Mouse (Mus musculus): ENCODE results near the gene Cd33.

Cd33 gene

GRCm38 (mm10) chr7:43544225-43544977 is at the start of gene Cd33:
Gene Cd33 (minus strand): TSS chr7:43544428.
- no peak for DNase-seq

GRCm38 (mm10) chr7:43584790-43585189 is 40.6 kb upstream of the Cd33 start:
- DNase-seq = no peak

- no peak for DNase-seq
Observed at GRCm38 (mm10) chr7:43580526-43580925, 36.3 kb upstream of the Cd33 start.

- DNase-seq = peak; percentile 94
Observed at GRCm38 (mm10) chr7:43579440-43580171, 35.4 kb upstream of the Cd33 start, which contains the start of gene Zfp719. Gene Zfp719 (plus strand): TSS chr7:43579610.

GRCm38 (mm10) chr7:43571216-43571615 is 27.0 kb upstream of the Cd33 start:
- DNase-seq = no peak

GRCm38 (mm10) chr7:43563300-43563699 is 19.1 kb upstream of the Cd33 start:
- DNase-seq = no peak

GRCm38 (mm10) chr7:43562651-43563070 is 18.4 kb upstream of the Cd33 start:
- peak; percentile 52 for DNase-seq

GRCm38 (mm10) chr7:43562006-43562633 is 17.9 kb upstream of the Cd33 start, which contains the start of gene Zfp658:
Gene Zfp658 (plus strand): TSS chr7:43562256.
- DNase-seq = peak; percentile 94

GRCm38 (mm10) chr7:43556901-43557300 is 12.7 kb upstream of the Cd33 start:
- DNase-seq = no peak

GRCm38 (mm10) chr7:43555351-43555750 is 11.1 kb upstream of the Cd33 start:
- DNase-seq = no peak

GRCm38 (mm10) chr7:43554550-43554949 is 10.3 kb upstream of the Cd33 start:
- peak; percentile 11 for DNase-seq

- DNase-seq = no peak
Observed at GRCm38 (mm10) chr7:43553153-43553552, 8.9 kb upstream of the Cd33 start.

GRCm38 (mm10) chr7:43548206-43548605 is 4.0 kb upstream of the Cd33 start:
- DNase-seq = no peak

GRCm38 (mm10) chr7:43547666-43548065 is 3.4 kb upstream of the Cd33 start:
- no peak for DNase-seq

GRCm38 (mm10) chr7:43545656-43546545 is 1.7 kb upstream of the Cd33 start:
- no peak for DNase-seq

GRCm38 (mm10) chr7:43538524-43538923 is 5.7 kb downstream of the Cd33 start:
- DNase-seq = no peak

- DNase-seq = no peak
Observed at GRCm38 (mm10) chr7:43532936-43533505, 11.2 kb downstream of the Cd33 start.

- no peak for DNase-seq
Observed at GRCm38 (mm10) chr7:43530216-43530785, 13.9 kb downstream of the Cd33 start.

- no peak for DNase-seq
Observed at GRCm38 (mm10) chr7:43525313-43525712, 18.9 kb downstream of the Cd33 start.

GRCm38 (mm10) chr7:43522776-43523175 is 21.5 kb downstream of the Cd33 start:
- DNase-seq = no peak

GRCm38 (mm10) chr7:43518341-43518740 is 25.9 kb downstream of the Cd33 start:
- no peak for DNase-seq

- no peak for DNase-seq
Observed at GRCm38 (mm10) chr7:43515076-43515475, 29.2 kb downstream of the Cd33 start.
